Mouse (Mus musculus): ENCODE results near the gene Fam71e1.

The Fam71e1 gene

DNA sequence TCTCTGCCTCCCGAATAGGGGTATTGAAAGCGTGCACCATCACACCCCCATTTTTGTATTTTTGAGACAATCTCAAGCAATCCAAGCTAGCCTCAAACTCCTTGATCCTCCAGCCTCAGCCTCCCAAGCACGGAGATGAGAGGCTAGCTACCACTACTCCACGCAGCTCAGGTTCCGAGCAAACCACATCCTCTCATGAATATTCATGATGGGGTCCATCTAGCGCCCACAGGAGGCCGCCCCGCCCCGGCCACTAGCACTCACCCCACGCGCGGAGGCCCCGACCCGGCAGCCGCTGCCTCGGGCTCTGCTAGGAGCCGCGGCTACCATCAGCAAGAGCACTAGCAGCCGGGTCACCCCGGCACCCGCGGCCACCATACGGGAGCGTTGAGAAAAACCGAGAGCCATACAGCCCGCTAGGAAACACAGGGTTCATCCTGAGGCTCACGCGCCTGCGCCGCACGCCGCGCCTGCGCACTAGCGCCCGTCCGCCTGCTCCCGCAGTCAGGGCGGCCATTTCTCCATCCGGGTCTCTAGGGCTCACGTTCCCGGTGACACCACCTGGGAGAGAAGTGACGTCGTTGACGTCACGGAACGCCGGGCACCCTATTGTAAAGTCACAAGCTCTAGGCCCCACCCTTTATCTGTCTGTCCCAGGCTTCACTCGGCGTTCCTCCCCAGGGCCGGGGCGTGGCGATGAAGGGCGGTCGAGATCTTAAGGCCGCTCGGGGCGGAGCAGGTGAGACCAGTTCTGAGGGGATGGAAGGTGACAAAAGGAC, at the start of gene Fam71e1, which contains the start of gene Emc10:
Gene Fam71e1 (plus strand): TSS at position 590 of the 779 bp plus-strand sequence.
Gene Emc10 (minus strand): TSS at position 538 of the 779 bp plus-strand sequence.
- peak; percentile 97 to 98 for DNase-seq (ENCODE audit: low spot score in 2 of 2)

DNA sequence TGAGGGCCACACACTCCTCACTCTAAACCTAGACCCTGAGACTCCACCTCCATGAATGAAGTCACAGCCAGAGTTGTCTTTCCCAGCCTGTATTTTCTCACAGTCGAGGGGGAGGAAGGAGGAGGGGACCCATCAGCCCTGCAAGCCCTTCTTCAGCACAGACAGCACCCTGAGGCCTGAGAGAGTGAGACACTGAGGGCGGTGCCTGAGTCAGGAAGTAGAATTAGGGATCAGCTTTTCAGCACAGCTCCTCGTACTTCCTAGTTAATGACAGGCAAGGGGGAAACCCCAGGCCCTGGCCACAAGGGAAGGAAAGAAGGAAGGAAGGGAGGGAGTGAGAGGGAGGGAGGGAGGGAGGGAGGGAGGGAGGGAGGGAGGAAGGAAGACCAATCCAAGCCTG, 43.1 kb upstream of the Fam71e1 start:
- no peak for DNase-seq (ENCODE audit: low spot score in 2 of 2)

DNA sequence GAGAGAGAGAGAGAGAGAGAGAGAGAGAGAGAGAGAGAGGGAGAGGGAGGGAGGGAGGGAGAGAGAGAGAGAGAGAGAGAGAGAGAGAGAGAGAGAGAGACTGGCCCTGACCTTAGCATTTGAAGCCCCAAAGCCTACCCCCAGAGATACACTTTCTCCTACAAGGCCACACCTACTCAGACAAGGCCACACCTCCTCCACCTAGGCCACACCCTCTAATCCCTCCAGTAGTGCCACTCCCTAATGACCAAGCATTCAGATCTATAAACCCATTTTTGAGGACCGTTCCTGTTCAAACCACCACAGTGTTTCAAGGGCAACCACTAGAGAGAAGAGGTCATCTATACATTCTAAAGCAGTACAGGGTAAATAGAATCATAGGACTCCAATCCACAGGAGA, 40.1 kb upstream of the Fam71e1 start:
- no peak for DNase-seq (ENCODE audit: low spot score in 2 of 2)

DNA sequence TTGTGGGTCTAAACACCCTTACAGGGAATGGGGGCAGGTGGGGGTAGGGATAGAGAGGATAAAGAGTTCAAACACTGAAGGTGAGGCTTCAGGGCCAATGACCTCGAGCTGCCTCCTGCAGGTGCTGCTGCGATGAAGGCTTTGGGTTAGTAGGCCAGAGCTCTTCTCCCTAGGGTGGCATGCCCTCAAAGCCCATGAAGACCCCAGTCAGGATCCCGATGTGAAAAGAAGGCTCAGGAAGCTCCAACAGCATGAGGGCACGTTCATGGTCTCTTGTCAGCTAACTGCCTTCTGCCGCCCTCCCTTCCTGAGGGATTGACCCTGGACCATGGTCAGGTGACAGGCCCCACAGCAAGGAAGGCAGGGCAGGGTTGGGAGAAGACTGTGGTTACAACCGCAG, 36.3 kb upstream of the Fam71e1 start:
- DNase-seq (ENCODE audit: low spot score in 2 of 2), result no peak

DNA sequence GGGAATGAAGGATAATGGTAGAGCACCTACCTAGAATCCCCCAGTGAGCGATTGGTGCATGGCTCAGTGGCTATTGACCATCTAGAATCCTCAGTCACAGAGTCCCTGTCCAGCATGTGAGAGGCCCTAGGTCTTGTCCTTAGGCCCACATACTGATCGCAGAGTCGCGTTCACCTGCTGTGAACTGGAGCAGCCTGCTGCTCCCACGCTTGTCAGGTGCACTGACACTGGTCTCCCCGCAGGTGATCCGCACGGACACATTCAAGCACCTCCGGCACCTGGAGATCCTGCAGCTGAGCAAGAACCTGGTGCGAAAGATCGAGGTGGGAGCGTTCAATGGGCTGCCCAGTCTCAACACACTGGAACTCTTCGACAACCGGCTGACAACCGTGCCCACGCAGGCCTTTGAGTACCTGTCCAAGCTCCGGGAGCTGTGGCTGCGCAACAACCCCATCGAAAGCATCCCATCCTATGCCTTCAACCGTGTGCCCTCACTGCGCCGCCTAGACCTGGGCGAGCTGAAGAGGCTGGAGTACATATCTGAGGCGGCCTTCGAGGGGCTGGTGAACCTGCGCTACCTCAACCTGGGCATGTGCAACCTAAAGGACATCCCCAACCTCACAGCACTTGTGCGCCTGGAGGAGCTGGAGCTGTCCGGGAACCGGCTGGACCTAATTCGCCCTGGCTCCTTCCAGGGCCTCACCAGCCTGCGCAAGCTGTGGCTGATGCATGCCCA, 35.4 kb upstream of the Fam71e1 start:
- no peak for DNase-seq (ENCODE audit: low spot score in 2 of 2)

DNA sequence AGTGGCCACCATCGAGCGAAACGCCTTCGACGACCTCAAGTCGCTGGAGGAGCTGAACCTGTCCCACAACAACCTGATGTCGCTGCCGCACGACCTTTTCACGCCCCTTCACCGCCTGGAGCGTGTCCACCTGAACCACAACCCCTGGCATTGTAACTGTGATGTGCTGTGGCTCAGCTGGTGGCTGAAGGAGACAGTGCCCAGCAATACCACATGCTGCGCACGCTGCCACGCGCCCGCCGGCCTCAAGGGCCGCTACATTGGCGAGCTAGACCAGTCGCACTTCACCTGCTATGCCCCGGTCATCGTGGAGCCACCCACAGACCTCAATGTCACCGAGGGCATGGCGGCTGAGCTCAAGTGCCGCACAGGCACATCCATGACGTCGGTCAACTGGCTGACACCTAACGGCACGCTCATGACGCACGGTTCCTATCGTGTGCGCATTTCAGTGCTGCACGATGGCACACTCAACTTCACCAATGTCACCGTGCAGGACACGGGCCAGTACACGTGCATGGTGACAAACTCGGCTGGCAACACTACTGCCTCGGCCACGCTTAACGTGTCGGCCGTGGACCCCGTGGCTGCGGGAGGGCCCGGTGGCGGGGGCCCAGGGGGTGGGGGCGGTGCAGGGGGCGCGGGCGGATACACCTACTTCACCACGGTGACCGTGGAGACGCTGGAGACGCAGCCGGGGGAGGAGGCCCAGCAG, 34.7 kb upstream of the Fam71e1 start:
- DNase-seq (ENCODE audit: low spot score in 2 of 2), result no peak

DNA sequence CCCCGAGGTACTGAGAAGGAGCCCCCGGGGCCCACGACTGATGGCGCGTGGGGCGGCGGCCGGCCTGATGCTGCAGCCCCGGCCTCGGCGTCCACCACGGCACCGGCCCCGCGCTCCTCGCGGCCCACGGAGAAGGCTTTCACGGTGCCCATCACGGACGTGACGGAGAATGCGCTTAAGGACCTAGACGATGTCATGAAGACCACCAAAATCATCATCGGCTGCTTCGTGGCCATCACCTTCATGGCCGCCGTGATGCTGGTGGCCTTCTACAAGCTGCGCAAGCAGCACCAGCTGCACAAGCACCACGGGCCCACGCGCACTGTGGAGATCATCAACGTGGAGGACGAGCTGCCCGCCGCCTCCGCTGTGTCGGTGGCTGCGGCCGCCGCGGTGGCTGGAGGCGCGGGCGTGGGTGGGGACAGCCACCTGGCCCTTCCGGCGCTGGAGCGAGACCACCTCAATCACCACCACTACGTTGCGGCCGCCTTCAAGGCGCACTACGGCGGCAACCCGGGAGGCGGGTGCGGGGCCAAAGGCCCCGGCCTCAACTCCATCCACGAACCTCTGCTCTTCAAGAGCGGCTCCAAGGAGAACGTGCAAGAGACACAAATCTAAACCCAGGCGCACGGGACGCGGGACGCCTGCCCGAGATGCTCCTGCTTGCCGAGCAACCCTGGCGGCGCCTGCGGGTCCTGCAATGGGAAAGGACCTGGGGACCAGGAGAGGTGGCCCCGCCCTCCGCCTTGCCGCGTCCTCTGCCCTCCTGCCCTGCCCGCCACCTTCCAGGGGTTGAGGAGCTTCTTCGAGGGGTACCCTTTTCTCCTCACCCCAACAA, 33.9 kb upstream of the Fam71e1 start:
- DNase-seq (ENCODE audit: low spot score in 2 of 2), result no peak

DNA sequence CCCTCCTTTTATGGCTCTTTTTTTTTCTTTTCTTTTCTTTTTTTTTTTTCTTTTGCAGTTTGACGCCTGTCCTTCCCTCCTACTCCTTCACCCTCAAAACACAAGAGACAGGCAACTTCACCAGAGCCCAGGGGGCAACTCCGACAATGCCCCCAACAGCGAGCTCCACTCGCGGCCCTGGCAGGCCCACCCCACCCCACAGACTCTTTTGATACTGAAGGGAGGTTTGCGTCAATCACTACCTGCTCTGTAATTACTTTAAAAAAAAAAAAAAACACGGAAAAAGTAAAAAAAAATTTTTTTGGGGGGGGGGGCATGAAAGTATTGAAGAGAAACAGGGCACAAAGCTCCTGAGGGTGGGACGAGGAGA, 33.3 kb upstream of the Fam71e1 start:
- no peak for DNase-seq (ENCODE audit: low spot score in 2 of 2)

DNA sequence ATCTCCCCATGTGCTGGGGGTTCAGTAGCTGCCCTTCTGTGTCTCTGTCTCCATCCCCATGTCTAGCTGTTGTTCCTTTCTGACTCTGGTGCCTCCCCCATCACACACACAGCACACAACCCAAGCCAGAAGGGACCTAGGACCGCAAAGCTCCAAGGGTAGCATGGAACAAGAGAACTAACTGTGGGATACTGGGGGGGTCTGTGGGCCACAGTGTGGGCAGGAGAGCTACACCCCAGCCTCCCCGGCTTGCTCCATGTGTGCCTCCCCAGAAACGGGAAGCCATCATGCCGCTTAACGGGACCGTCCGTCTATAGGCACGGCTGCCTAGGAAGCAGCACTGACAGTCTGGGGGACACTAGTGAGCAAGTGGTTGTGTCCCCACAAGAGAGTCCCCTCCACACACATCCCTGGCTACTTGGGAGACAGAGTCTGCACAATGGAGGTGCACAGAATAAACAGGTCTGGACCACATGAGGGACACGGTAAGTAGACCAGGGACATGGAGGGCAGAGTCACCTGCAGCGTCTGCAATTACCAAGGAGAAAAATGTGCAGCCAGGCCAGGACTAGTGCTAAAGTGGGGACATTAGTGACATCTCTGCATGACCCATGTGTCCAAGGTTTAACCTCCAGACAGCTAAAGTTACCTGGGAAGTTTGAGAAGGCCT, 32.7 kb upstream of the Fam71e1 start:
- DNase-seq (ENCODE audit: low spot score in 2 of 2), result no peak

DNA sequence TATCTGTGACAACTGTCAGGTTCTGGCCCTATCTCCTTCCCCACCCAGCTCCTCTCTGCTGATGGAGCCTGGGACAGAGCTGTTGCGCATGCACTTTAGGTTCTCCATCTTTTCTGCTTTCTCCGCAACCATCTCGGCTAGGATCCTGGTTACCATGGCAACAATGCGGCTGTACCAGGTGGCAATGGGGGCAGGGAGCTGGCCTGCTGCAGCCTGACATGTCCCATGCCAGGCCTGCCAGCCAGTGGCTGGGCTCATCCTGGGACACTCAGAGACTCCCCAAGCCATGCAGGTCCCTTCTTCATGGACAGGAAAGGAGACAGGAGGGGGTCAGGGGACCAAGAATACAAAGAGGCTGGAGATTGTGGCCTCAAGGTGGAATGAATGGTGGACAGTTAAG, 31.9 kb upstream of the Fam71e1 start:
- peak; percentile 80 to 88 for DNase-seq (ENCODE audit: low spot score in 2 of 2)

DNA sequence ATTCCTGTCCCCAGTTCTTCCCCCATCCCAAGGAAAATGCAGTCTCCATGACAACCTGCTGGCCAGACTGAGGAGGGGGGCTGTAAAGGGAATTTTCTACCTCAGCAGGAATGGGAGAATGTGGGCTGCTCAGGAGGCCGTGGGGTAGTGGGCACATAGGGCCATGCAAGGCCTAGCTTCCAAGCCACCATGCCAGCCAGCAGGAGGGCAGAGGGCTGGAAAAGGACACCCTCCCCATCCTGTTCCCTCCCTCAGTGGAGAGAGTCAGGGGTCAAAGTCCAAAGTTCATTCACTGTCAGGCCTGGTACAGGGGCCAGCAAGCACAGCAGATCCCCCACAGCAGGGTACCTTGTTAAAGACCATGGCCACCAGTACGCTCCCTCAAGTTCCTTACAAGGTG, 31.3 kb upstream of the Fam71e1 start, which contains the start of gene Aspdh:
Gene Aspdh (plus strand): TSS at position 281 of the 400 bp plus-strand sequence.
- no peak for DNase-seq (ENCODE audit: low spot score in 2 of 2)

DNA sequence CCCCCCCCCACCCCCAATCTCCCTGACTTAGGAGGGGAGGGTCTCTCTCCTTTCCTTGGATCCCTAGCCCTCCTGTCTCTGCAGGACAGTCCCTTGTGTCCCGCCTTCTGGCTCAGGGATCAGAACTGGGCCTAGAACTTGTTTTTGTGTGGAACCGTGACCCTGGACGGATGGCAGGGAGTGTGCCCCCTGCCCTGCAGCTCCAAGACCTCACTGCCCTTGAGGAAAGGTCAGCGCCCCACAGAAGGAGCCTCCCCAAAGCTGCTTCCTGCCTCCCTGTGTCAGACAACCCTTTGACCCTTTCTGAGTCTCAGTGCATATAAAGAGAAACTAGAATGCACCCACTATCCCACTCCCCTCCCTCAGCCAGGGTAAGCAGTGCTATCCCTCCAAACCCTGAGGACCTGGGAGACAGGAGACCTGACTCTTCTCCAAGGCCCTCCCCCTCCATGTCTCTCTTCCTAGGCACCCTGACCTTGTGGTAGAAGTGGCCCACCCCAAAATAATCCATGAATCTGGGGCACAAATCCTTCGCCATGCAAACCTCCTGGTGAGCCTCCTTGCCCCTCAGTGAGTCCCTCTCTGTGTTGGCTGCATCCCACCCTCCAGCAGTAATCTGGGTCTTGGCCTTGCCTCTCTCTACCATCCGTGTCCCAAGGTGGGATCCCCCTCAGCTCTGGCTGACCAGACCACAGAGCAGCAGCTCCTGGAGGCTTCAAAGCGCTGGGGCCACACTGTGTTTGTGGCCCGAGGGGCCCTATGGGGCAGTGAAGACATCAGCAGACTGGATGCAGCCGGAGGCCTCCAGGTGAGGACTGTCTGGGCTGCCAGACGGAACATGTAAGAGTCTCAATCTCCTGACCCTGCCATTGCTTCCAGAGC, 30.1 kb upstream of the Fam71e1 start:
- no peak for DNase-seq (ENCODE audit: low spot score in 2 of 2)

DNA sequence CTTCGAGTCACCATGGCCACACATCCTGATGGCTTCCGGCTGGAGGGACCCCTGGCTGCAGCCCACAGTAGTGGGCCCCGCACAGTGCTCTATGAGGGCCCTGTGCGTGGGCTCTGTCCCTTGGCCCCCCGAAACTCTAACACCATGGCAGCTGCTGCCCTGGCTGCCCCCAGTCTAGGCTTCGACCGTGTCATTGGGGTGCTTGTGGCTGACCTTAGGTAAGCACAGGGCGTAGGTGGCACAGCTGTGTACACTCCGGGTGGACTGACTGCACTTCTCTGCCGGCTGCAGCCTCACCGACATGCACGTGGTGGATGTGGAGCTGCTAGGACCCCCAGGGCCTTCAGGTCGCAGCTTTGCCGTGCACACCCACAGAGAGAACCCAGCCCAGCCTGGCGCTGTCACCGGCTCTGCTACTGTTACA, 29.5 kb upstream of the Fam71e1 start:
- no peak for DNase-seq (ENCODE audit: low spot score in 2 of 2)

DNA sequence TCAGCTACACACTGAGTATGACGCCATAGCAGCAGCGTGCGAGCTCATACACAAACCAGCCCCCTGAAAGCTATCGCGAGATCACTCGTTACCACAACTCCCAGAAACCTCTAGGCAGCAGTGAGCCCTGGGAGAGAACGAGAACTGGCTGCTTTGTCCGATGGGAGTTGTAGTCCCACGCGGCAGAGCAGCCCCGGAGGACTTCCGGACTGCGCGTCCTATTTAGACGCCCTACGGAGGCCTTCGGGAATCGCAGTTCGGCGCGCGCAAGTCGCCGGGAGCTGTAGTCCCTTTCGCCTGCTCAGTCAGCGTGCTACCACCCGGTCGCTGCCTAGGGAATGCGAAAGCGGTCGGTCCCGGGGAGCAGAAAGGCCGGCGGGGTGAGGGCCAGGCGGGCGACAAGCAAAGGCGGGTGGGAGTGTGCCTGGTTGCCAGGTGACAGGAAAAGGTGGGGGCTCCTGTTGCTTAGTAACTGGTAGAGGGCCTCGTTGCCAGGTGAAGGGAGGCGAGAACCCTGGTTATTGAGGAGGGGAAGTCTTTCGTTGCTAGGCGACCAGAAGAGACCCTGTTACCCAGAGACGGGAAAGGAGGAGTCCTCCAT, 28.5 kb upstream of the Fam71e1 start, which contains the start of gene Josd2:
Gene Josd2 (plus strand): TSS at position 170 of the 601 bp plus-strand sequence.
- DNase-seq (ENCODE audit: low spot score in 2 of 2), result peak; percentile 95 to 98

DNA sequence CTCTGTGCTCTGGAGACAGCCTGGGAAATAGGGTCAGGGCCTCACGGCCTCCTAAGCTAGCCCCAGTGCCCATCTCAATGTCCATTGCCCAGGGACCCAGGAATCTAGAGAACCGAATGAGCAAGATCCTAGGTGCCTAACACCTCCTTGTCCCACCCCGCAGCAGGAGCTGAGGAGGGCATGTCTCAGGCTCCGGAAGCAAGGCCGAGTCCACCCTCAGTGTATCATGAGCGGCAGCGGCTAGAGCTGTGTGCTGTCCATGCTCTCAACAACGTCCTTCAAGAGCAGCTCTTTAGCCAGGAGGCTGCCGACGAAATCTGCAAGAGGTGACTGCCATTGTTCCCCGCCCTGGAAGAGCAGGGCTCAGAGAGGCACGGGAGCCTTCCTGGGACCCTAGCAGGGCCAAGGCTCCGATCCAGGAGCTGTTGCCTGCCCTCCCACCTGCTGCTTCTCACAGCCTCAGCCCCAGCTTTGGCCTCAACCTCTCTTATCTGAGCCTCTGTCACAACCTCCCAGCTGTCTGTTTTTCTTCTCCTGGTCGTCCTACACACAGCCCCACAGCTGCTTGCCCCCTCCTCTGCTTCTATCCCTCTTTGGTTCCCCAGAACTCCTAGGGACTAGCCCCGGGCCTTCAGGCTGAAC, 27.6 kb upstream of the Fam71e1 start:
- DNase-seq (ENCODE audit: low spot score in 2 of 2), result peak in 1 of 2 experiments; percentile 14

DNA sequence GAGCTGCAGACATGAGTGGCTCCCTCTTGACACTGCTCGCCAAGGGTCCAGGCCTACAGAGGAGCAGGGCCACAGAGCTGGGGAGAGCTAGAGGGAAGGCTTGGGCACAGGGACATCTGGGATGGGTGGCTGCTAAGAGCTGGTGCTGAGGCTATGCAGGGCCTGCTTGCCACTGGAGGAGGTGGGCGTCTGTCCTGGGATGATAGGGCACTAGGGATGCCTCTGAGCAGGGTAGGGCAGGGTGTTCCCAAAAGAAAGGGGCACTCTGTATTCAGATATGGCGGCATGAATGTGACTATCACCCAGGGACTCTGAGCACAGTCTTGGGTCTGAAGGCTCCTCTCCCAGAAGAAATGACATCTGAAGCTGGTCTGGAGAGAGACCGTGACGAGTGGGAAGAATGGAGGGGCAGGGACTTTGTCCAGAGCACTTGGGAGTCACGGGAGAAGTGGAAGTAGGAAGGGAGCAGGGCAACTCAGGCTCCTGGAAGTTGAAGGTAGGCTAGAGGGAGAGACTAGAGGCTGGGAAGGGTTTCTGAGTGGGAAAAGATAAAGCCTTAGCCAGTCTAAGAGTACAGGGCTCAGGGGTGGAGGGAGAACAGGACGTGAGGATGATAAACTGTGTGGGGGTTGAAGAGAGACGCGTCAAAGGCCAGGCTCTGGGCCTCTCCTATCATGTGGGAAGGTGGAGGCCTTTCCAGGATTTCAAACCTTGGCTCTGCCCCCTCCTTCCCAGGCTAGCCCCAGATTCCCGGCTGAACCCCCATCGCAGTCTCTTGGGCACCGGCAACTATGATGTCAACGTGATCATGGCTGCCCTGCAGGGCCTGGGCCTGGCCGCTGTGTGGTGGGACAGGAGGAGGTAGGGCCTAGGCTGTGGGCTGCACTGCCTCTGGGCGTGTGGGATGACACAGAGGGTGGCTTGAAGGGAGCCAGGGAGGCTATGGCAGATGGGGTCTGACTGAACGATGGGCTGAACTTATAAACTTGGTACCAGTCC, 26.4 kb upstream of the Fam71e1 start:
- DNase-seq (ENCODE audit: low spot score in 2 of 2), result peak in 1 of 2 experiments; percentile 1

All from right cerebral cortex, postnatal 36 days (tissue).